Mouse (Mus musculus) lung, embryonic 14.5 days (tissue): ENCODE data around the gene Ociad2. TPM values are rescaled to one million over a fixed set of nuclear protein-coding genes. Genes with fewer than 3 reads are reported as not detected.
A peak's percentile ranks its signal among the peaks of the same experiment; 100 is the strongest.

ENCODE experiments used
- ATAC-seq: fragments of 200-750 bp; cut with Nextera tagmentation; 2 replicates; pipeline ENCODE4 v1.8.0; 2017; ENCODE audit warnings: mild to moderate bottlenecking, moderate TSS enrichment, moderate library complexity; ENCODE audit not compliant: insufficient read depth
- DNase-seq: peaks from one replicate; pipeline ENCODE4 v3.0.0-alpha.2; 2015
- H3K27ac ChIP-seq: fragments of 300-500 bp; sonication (generic); 2 replicates; pipeline ENCODE4 v1.5.1; 2014; ENCODE audit warnings: low read depth, mild to moderate bottlenecking, moderate library complexity
- H3K27me3 ChIP-seq: fragments of 300-500 bp; sonication (generic); 2 replicates; pipeline ENCODE4 v1.6.1; 2014; ENCODE audit warnings: low read length, control low read depth; ENCODE audit not compliant: insufficient read depth
- H3K36me3 ChIP-seq: fragments of 300-500 bp; sonication (generic); 2 replicates; pipeline ENCODE4 v1.6.1; 2014; ENCODE audit warnings: control low read depth; ENCODE audit not compliant: insufficient read depth
- H3K4me1 ChIP-seq: fragments of 300-500 bp; sonication (generic); 2 replicates; pipeline ENCODE4 v1.6.1; 2014; ENCODE audit warnings: antibody characterized with exemption, control low read depth; ENCODE audit not compliant: insufficient read depth
- H3K4me2 ChIP-seq: fragments of 300-500 bp; sonication (generic); 2 replicates; pipeline ENCODE4 v1.6.1; 2014; ENCODE audit warnings: mild to moderate bottlenecking
- H3K4me3 ChIP-seq: fragments of 300-500 bp; sonication (generic); 2 replicates; pipeline ENCODE4 v1.5.1; 2014; ENCODE audit warnings: low read depth, low read length
- H3K9ac ChIP-seq: fragments of 300-500 bp; sonication (generic); 2 replicates; pipeline ENCODE4 v1.6.1; 2014
- H3K9me3 ChIP-seq: fragments of 300-500 bp; sonication (generic); 2 replicates; pipeline ENCODE4 v1.6.1; 2016; ENCODE audit warnings: low read depth, low read length, control low read depth
- CTCF ChIP-seq: IDR thresholded peaks from 2 replicates; pipeline ENCODE4 v1.5.1; 2016; ENCODE audit warnings: antibody characterized with exemption, low read depth
- WGBS: fragments of 180-500 bp; shearing (Covaris S2); extraction: QIAGEN DNeasy Blood & Tissue Kit; methylation state at CpG from one replicate; pipeline ENCODE4 v1.1.7; 2014; 5-methylcytosine and 5-hydroxymethylcytosine counted together
- polyA plus RNA-seq: library from polyadenylated mRNA; unstranded; fragments of >200 nt; fragmentation: Nextera tagmentation; extraction: Ambion mirVana; gene quantifications from 2 replicates; pipeline ENCODE4 v1.2.1, GENCODE M21; 2014

Ociad2 gene
- polyA plus RNA-seq, 1 experiment from 2014 or later, result 29.3 TPM

GRCm38 (mm10) chr5:73353978-73354377, 13.2 kb upstream of the Ociad2 start:
- H3K4me1 ChIP-seq, result no peaks in the 10 kb centered on the region
- H3K36me3 ChIP-seq, result no peaks in the 10 kb centered on the region
- no peaks in the 10 kb centered on the region for H3K27me3 ChIP-seq
- H3K4me2 ChIP-seq, result no peak overlapping the region
- no peaks in the 10 kb centered on the region for H3K9me3 ChIP-seq
- H3K9ac ChIP-seq, result no peak overlapping the region
- ATAC-seq (no peak), DNase-seq (no peak)
- 48% methylated on average over 3 of the region's 3 CpGs for WGBS
- no peak for TF ChIP-seq CTCF
- H3K4me3 ChIP-seq, result no peak overlapping the region
- H3K27ac ChIP-seq, result no peak overlapping the region

- TF ChIP-seq CTCF, result no peak
- H3K9me3 ChIP-seq, result no peaks in the 10 kb centered on the region
- H3K4me3 ChIP-seq, result no peak overlapping the region
- H3K4me2 ChIP-seq, result no peak overlapping the region
- DNase-seq (peak; percentile 73), ATAC-seq (no peak)
- no peak overlapping the region for H3K27ac ChIP-seq
- no peaks in the 10 kb centered on the region for H3K4me1 ChIP-seq
- no peak overlapping the region for H3K9ac ChIP-seq
- H3K27me3 ChIP-seq, result no peaks in the 10 kb centered on the region
- H3K36me3 ChIP-seq, result no peaks in the 10 kb centered on the region
- 44% methylated on average over 7 of the region's 7 CpGs for WGBS
These were observed 12.7 kb upstream of the Ociad2 start for GRCm38 (mm10) chr5:73353519-73353918.

- no peaks in the 10 kb centered on the region for H3K9me3 ChIP-seq
- DNase-seq, result no peak
- no peak overlapping the region for H3K4me3 ChIP-seq
- H3K36me3 ChIP-seq, result no peaks in the 10 kb centered on the region
- TF ChIP-seq CTCF, result no peak
- H3K27me3 ChIP-seq, result no peaks in the 10 kb centered on the region
- H3K27ac ChIP-seq, result no peak overlapping the region
- ATAC-seq, result no peak
- WGBS, result 84% methylated on average over 1 of the region's 1 CpGs
- H3K4me1 ChIP-seq, result no peaks in the 10 kb centered on the region
- no peak overlapping the region for H3K4me2 ChIP-seq
- no peak overlapping the region for H3K9ac ChIP-seq
These were observed 11.0 kb upstream of the Ociad2 start for GRCm38 (mm10) chr5:73351796-73352195.

- ATAC-seq (no peak), DNase-seq (no peak)
- 67% methylated on average over 5 of the region's 5 CpGs for whole genome bisulfite sequencing
- Histone ChIP-seq H3K27ac (no peak overlapping the region), H3K4me3 (no peak overlapping the region), H3K9ac (no peak overlapping the region), H3K4me2 (no peak overlapping the region), H3K36me3 (no peaks in the 10 kb centered on the region), H3K9me3 (no peaks in the 10 kb centered on the region), H3K4me1 (no peaks in the 10 kb centered on the region), H3K27me3 (no peaks in the 10 kb centered on the region)
- no peak for TF ChIP-seq CTCF
These were observed 8.7 kb upstream of the Ociad2 start for GRCm38 (mm10) chr5:73349514-73349913.

GRCm38 (mm10) chr5:73345254-73345653, 4.4 kb upstream of the Ociad2 start:
- DNase-seq, result no peak
- no peaks in the 10 kb centered on the region for H3K4me1 ChIP-seq
- no peak overlapping the region for H3K9ac ChIP-seq
- no peak for TF ChIP-seq CTCF
- H3K36me3 ChIP-seq, result no peaks in the 10 kb centered on the region
- no peak overlapping the region for H3K27ac ChIP-seq
- H3K4me2 ChIP-seq, result no peak overlapping the region
- H3K27me3 ChIP-seq, result no peaks in the 10 kb centered on the region
- no peak for ATAC-seq
- H3K9me3 ChIP-seq, result no peaks in the 10 kb centered on the region
- H3K4me3 ChIP-seq, result no peak overlapping the region
- WGBS, result 80% methylated on average over 4 of the region's 4 CpGs

- no peak for TF ChIP-seq CTCF
- H3K4me1 ChIP-seq, result no peaks in the 10 kb centered on the region
- no peak overlapping the region for H3K4me2 ChIP-seq
- WGBS, result 71% methylated on average over 10 of the region's 10 CpGs
- H3K4me3 ChIP-seq, result no peak overlapping the region
- ATAC-seq (no peak), DNase-seq (no peak)
- no peaks in the 10 kb centered on the region for H3K36me3 ChIP-seq
- no peaks in the 10 kb centered on the region for H3K27me3 ChIP-seq
- no peak overlapping the region for H3K27ac ChIP-seq
- no peak overlapping the region for H3K9ac ChIP-seq
- H3K9me3 ChIP-seq, result no peaks in the 10 kb centered on the region
These were observed 3.5 kb upstream of the Ociad2 start for GRCm38 (mm10) chr5:73344310-73344709.

GRCm38 (mm10) chr5:73342701-73343355, 2.0 kb upstream of the Ociad2 start:
- Histone ChIP-seq H3K27ac (no peak overlapping the region), H3K4me3 (no peak overlapping the region), H3K27me3 (no peaks in the 10 kb centered on the region), H3K9me3 (no peaks in the 10 kb centered on the region), H3K9ac (no peak overlapping the region), H3K4me1 (peaks cover 2% of the 10 kb centered on the region; the same call in 1 of the 2 replicates), H3K36me3 (no peaks in the 10 kb centered on the region), H3K4me2 (no peak overlapping the region)
- no peak for TF ChIP-seq CTCF
- ATAC-seq (no peak), DNase-seq (no peak)
- WGBS, result 77% methylated on average over 22 of the region's 22 CpGs
